Mouse (Mus musculus): ENCODE measurements around the gene Ptpn20.

GRCm38 (mm10) chr14:33639357-33639756 is 50.4 kb downstream of the Ptpn20 start:
- TF ChIP-seq EP300 (IDR thresholded peaks at IDR 0.05; ENCODE audit: low read depth) = no peak
- peak; percentile 39 for TF ChIP-seq CTCF (IDR thresholded peaks at IDR 0.05; ENCODE audit: low read depth)

Measured in heart, postnatal 0 days (tissue).